Mouse (Mus musculus) inflammation-experienced regulatory T-cells, adult 6 months (primary cell): Measurements from ENCODE around the gene Palm2. TPM values are rescaled to one million over a fixed set of nuclear protein-coding genes. Genes with fewer than 3 reads are reported as not detected.

Source experiments
- ATAC-seq: one replicate; pipeline ENCODE4 v1.8.0; 2017
- polyA plus RNA-seq, 3 experiments: library from polyadenylated mRNA; unstranded; fragments of 100-300 nt; shearing (Covaris generic); gene quantifications; one replicate each; pipeline ENCODE4 v1.2.1; 2017

The Palm2 gene
- polyA plus RNA-seq, 3 experiments from 2014 or later = not detected

- no peak for ATAC-seq
Measured at GRCm38 (mm10) chr4:57514003-57514937, 80.2 kb downstream of the Palm2 start.

- no peak for ATAC-seq
Measured at GRCm38 (mm10) chr4:57515356-57515755, 81.3 kb downstream of the Palm2 start.

- ATAC-seq = no peak
Measured at GRCm38 (mm10) chr4:57523456-57523855, 89.4 kb downstream of the Palm2 start.

- ATAC-seq = no peak
Measured at GRCm38 (mm10) chr4:57524461-57524860, 90.4 kb downstream of the Palm2 start.

- no peak for ATAC-seq
Measured at GRCm38 (mm10) chr4:57525221-57526011, 91.4 kb downstream of the Palm2 start.

- ATAC-seq = no peak
Measured at GRCm38 (mm10) chr4:57528296-57528695, 94.2 kb downstream of the Palm2 start.

- no peak for ATAC-seq
Measured at GRCm38 (mm10) chr4:57533686-57534085, 99.6 kb downstream of the Palm2 start.

GRCm38 (mm10) chr4:57534232-57534631 is 100.2 kb downstream of the Palm2 start:
- ATAC-seq = no peak

- ATAC-seq = no peak
Measured at GRCm38 (mm10) chr4:57535087-57535486, 101.0 kb downstream of the Palm2 start.

GRCm38 (mm10) chr4:57538029-57538688 is 104.1 kb downstream of the Palm2 start:
- ATAC-seq = no peak

GRCm38 (mm10) chr4:57543692-57544256 is 109.7 kb downstream of the Palm2 start:
- no peak for ATAC-seq

GRCm38 (mm10) chr4:57547785-57548184 is 113.7 kb downstream of the Palm2 start:
- no peak for ATAC-seq

GRCm38 (mm10) chr4:57550216-57550615 is 116.2 kb downstream of the Palm2 start:
- no peak for ATAC-seq

GRCm38 (mm10) chr4:57557102-57557501 is 123.1 kb downstream of the Palm2 start:
- no peak for ATAC-seq

- no peak for ATAC-seq
Measured at GRCm38 (mm10) chr4:57559438-57559837, 125.4 kb downstream of the Palm2 start.

- no peak for ATAC-seq
Measured at GRCm38 (mm10) chr4:57560010-57560409, 126.0 kb downstream of the Palm2 start.

GRCm38 (mm10) chr4:57561055-57561454 is 127.0 kb downstream of the Palm2 start:
- no peak for ATAC-seq

GRCm38 (mm10) chr4:57565283-57565682 is 131.2 kb downstream of the Palm2 start:
- no peak for ATAC-seq

GRCm38 (mm10) chr4:57565811-57566210 is 131.8 kb downstream of the Palm2 start:
- ATAC-seq = no peak

- no peak for ATAC-seq
Measured at GRCm38 (mm10) chr4:57567666-57568206, 133.7 kb downstream of the Palm2 start, which contains the start of gene Pakap. Pakap (plus strand) TSS chr4:57568179.

- no peak for ATAC-seq
Measured at GRCm38 (mm10) chr4:57568268-57569068, 134.4 kb downstream of the Palm2 start.

GRCm38 (mm10) chr4:57569069-57569355 is 135.0 kb downstream of the Palm2 start:
- no peak for ATAC-seq
